Mouse (Mus musculus): ENCODE results near the gene Asnsd1.
A peak's percentile ranks its signal among the peaks of the same experiment; 100 is the strongest.
"Not testable (repeated sequence)": the region's sequence is repeated elsewhere in the genome, so short reads cannot be mapped to it uniquely, and the experiment has no call there.

Asnsd1 gene

DNA sequence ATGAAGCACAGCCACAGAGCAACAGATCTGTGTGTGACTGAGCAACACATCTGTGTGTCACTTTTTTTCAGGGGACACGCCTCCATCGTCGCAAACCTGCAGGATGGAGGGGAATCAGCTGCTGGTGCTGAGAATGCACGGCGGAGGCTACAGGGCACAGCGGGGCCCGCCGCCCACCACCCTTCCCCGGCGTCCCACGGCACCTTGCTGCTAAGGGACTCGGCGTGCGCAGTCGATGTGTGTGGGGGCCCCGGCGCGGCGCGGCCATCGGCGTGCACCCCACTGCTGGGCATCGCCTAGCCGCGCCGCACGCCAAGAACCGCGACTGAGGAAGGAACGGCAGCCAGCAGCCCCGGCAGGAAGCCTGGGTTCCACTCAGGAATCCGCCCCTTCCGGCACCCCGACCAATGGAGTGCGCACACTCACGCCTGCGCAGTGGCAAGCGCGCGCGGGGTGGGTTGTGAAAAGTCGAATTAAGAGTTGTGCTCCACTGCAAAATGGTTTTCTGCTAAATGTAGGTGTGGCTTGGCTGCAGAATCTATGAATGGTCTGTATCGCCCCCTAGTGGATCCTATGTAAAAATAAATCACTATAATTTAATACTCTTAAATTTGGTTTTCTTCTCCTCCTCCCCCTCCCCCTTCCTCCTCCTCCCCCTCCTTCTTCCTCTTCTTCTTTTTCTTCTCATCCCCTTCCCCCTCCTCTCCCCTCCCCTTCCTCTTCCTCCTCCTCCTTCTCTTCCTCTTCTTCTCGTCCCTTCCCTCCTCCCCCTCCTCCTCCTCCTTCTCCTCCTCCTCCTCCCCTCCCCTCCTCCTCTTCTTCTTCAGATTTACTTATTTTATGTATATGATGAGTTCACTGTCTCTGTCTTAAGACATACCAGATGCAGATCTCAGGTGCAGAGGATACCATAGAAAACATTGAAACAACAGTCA lies at the start of gene Asnsd1, which contains the start of the genes Asdurf and Gm28551:
Asnsd1 (minus strand) TSS at position 426 of the 935 bp plus-strand sequence.
Asdurf (minus strand) TSS at position 293 of the 935 bp plus-strand sequence.
Gm28551 (minus strand) TSS at position 341 of the 935 bp plus-strand sequence.
- DNase-seq (ENCODE audit: extremely low spot score): peak; percentile 94

DNA sequence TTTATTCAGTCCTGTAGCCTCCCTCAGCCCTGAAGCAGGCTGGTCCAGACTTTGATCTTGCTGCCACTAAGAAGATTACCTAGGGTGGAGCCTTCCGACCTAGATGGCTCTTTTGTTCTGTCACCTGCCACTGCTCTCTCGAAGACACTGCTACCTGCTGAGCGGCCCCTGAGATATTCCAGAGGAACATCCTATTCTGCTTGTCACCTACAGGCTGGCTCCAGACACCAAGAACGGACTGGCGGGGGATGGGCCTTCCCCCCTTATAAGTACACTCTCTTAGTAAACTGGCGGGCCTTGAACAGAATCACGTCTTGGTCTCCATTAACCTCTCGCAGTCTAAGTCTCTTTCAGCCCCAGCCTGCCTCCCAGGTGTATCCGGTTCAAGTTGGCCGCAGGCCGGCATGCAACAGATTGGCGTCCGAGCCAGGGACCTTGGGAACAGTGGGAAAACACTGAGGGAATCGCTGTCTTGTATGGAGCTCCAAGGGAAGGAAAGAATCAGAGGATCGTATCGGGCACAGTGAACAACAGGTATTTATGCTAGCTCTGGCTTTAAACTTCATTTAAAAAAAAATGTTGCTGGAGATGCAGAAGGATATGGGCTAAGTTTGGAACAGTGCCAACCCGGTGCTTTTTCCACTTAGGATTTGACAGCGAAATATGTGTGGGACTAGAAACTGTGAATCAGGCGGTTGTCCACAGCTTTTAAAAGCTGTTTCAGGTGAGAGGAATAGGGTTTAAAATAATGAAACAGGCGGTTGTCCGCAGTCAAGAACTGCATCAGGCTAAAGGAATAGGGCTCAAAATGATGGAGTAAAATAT lies 41.6 kb upstream of the Asnsd1 start:
- peak; percentile 2 for DNase-seq (ENCODE audit: extremely low spot score)

GRCm38 (mm10) chr1:53388762-53389161 lies 36.2 kb upstream of the Asnsd1 start:
- no peak for DNase-seq (ENCODE audit: extremely low spot score)

GRCm38 (mm10) chr1:53384085-53384688 lies 31.6 kb upstream of the Asnsd1 start:
- no peak for DNase-seq (ENCODE audit: extremely low spot score)

DNA sequence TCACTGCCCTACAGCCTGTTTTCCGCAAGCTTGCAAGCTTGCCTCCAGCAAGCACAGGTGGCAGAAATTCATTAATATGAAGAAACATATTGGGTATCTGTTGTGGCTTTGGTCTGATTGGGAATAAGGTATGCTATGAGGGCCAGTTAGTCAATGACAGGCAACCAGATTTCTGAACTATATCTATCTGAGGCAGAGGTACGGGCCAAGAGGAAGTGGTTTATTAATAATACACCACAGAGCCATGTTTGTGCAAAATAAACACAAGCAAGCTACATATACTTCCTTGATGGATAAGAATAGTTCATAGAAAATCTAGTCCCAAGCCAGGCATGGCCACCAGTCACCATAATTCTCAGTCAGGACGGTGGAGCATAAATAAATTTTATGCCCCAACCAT lies 25.2 kb upstream of the Asnsd1 start:
- DNase-seq (ENCODE audit: extremely low spot score): no peak

GRCm38 (mm10) chr1:53375965-53376364 lies 23.4 kb upstream of the Asnsd1 start:
- DNase-seq (ENCODE audit: extremely low spot score): not testable (repeated sequence)

GRCm38 (mm10) chr1:53358988-53359387 lies 6.4 kb upstream of the Asnsd1 start:
- DNase-seq (ENCODE audit: extremely low spot score): no peak

DNA sequence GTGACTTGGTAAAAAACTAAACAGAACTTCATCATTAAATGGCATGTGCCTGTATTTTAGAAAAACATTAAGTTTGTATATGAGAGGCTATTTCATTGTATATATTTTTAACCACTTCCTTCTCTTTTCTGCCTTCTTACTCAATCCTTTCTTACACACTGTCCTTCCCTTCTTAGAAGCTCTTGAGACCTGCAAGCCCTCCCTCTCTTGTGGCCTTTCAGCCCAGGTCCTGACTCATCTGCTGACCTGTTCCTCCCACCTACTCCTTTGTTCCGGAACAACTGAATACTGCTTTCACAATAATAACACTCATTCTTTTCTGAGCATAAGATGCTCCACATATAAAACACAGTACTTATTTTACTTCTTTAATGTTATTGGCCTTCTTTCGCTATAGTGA lies 11.5 kb downstream of the Asnsd1 start:
- no peak for DNase-seq (ENCODE audit: extremely low spot score)

- DNase-seq (ENCODE audit: extremely low spot score): not testable (repeated sequence)
Observed at GRCm38 (mm10) chr1:53337403-53337802, 15.1 kb downstream of the Asnsd1 start.

DNA sequence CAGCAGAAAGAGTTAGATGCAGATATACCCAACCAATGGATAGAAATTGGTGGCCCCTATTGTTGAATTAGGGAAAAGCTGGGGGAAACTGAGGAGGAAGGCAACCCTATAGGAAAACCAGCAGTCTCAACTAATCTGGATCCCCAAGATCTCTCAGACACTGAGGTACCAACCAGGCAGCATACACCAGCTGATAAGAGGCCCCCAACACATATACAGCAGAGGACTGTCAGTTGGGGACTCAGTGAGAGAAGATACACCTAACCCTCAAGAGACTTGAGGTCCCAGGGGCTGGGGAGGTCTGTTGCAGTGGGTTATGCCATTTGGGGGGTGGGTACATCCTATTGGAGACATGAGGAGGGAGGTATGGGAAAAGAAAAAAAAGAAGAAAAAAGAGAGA lies 17.1 kb downstream of the Asnsd1 start:
- no peak for DNase-seq (ENCODE audit: extremely low spot score)

- DNase-seq (ENCODE audit: extremely low spot score): not testable (repeated sequence)
Observed at GRCm38 (mm10) chr1:53333527-53333926, 19.0 kb downstream of the Asnsd1 start.

DNA sequence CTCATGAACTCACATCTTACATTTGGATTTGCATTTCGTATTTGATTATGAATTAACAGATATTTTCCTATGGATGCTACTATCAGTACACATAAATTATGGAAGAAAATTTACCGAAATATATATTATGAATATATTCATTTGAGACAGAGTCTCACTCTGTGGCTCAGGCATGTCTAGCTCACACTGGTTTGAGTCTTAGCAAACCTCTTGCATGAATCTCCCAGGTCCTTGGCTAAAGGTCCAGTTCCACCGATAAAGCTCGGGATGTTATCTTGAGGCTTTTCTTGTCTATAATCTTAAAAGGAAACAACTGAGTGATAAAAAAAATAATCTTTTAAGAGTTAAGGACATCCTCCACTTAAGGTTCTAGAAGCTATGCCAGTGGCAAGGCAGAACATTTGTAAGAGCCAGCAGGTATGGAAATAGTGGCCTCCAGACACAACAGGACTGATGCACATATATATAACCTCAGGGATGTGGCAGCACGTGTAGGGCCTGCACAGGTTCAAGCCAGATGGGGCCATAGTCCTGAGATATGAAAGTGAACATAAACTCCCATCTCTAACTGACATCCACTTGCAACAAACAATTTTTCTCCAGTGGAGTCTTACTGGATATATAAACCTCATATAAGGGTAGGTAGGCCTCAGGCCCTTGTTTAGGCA lies 27.6 kb downstream of the Asnsd1 start:
- no peak for DNase-seq (ENCODE audit: extremely low spot score)

GRCm38 (mm10) chr1:53324277-53324676 lies 28.3 kb downstream of the Asnsd1 start:
- DNase-seq (ENCODE audit: extremely low spot score): no peak

DNA sequence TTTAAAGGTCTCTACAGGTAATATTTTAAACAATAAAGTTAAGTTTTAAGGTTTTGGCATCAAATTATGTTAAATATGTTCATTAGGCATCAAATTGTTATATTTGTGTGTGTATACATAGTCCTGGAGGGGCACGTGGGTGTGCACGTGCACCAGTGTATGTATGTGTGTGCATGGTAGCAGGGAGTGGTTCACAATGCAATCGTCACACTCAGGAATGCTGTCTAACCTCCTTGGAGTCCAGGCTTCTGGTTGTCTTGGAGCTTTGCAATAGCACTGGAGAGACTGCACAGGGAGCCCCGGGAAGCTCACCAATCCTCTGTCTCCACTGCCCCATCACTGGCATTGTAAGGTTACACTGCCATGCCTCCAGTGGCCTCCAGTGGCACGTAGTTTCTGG lies 29.3 kb downstream of the Asnsd1 start:
- no peak for DNase-seq (ENCODE audit: extremely low spot score)

GRCm38 (mm10) chr1:53321662-53322344 lies 30.7 kb downstream of the Asnsd1 start:
- DNase-seq (ENCODE audit: extremely low spot score): no peak

DNA sequence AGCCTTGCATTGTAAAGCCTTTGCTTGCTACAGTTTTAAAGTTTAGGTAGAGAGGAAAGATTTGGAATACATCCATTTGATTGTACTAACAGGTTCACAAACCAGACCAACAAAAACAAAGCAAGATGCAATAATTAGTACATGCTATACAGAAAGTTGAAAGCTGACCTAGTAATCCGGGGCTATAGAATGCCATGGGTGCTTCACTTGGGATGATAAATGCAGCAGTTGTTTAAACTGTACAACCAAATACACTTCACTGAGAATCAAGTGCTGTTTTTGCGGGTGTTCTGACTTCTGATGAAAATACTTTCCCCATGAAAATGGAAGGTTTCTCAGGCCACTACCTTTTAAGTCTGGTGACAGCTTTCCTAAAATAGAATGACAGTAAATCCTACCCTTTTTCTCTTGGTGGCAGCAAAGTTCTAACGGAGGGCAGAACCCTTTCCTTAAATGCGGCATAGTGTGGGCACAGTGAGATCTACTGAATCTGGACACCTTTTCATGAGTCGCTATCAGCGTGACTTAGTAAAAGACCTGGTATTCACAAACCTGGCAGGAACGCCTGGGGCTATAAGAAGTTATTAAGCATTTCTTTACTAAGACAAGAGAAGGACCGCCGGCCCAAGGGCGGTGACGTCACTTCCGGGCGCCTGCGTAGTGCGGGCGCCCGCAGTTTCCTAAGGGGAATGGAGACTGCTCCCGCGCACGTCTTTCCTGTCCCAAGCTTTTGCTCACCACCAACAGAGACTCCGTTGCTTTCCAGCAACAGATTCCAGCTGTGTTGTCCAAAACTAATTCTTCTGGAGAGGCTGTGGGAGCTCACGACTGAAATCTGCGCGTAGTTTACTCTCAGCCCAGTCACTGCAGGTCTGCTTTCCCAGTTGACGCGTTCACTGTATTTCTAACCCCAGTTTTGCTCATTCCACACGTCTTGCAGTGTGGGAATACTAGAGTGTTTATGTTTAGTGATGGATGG lies 39.3 kb downstream of the Asnsd1 start, which contains the start of gene Osgepl1:
Osgepl1 (plus strand) TSS at position 636 of the 979 bp plus-strand sequence.
- DNase-seq (ENCODE audit: extremely low spot score): peak; percentile 86

DNA sequence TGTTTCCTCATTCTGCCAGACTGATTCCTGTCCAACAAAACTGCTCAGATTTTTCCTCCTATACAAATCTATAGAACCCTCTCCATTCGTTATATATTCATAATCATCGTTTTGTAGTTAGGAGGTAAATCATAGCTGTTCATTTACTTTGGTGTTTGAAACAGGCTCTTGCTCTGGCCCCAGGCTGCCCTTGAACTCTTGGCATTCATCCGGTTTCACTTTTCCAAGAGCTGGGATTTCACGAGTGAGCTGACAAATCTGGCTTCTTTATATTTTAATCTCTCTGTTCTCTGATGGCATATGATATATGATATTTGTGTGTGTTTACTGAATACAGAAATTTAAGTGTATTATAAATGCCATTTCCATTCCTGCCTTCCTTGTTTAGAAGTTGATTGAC lies 52.0 kb downstream of the Asnsd1 start:
- DNase-seq (ENCODE audit: extremely low spot score): no peak

GRCm38 (mm10) chr1:53296581-53297383 lies 55.8 kb downstream of the Asnsd1 start, which contains the start of the genes Pms1, Ormdl1 and Gm28778:
TSS of gene Pms1 (minus strand) at chr1:53297018.
TSS of gene Ormdl1 (plus strand) at chr1:53297095.
TSS of gene Gm28778 (plus strand) at chr1:53297111.
- DNase-seq (ENCODE audit: extremely low spot score): peak; percentile 91

Data from embryo, embryonic 9.5 days (tissue).